Mouse (Mus musculus) olfactory bulb, adult 2 months (tissue): ENCODE results near the gene Sertad1. TPM values are rescaled to one million over a fixed set of nuclear protein-coding genes. Genes with fewer than 3 reads are reported as not detected.

Experiments used
- H3K27ac ChIP-seq: fragments of 200-500 bp; 2 replicates; pipeline ENCODE4 v1.5.1; 2012; ENCODE audit warnings: low read depth, low read length; ENCODE audit not compliant: insufficient read depth
- H3K4me1 ChIP-seq: fragments of 200-500 bp; 2 replicates; pipeline ENCODE4 v1.6.1; 2012; ENCODE audit warnings: low read length; ENCODE audit not compliant: control insufficient read depth, insufficient read depth
- H3K4me3 ChIP-seq: fragments of 200-500 bp; 2 replicates; pipeline ENCODE4 v1.5.1; 2012; ENCODE audit warnings: mild to moderate bottlenecking, low read depth, low read length, moderate library complexity; ENCODE audit not compliant: insufficient read depth
- CTCF ChIP-seq: fragments of 200-500 bp; IDR thresholded peaks from 2 replicates; pipeline ENCODE4 v1.5.1; 2012; ENCODE audit warnings: low read depth, mild to moderate bottlenecking, low read length, moderate library complexity; ENCODE audit not compliant: insufficient read depth
- POLR2A ChIP-seq: fragments of 200-500 bp; IDR thresholded peaks from 2 replicates; pipeline ENCODE4 v1.6.1; 2012; ENCODE audit warnings: mild to moderate bottlenecking, low read depth, low read length, moderate library complexity; ENCODE audit not compliant: insufficient read depth
- WGBS: fragments of 180-500 bp; shearing (Covaris S2); methylation state at CpG from one replicate; pipeline ENCODE4 v1.1.7; 2018; 5-methylcytosine and 5-hydroxymethylcytosine counted together
- polyA plus RNA-seq: library from polyadenylated mRNA; stranded (reverse); fragments of >200 nt; gene quantifications from 2 replicates; pipeline ENCODE4 v1.2.4, GENCODE M21; 2012; ENCODE audit warnings: low replicate concordance; ENCODE audit not compliant: missing spikeins, insufficient read depth, insufficient read length

Sertad1 gene
- polyA plus RNA-seq, 1 experiment: not detected

GRCm38 (mm10) chr7:27471390-27472120, 15.2 kb upstream of the Sertad1 start:
- TF ChIP-seq CTCF: no peak
- TF ChIP-seq POLR2A: no peak
- H3K4me1 ChIP-seq: no peaks in the 10 kb centered on the region
- 92% methylated on average over 11 of the region's 11 CpGs for WGBS
- H3K4me3 ChIP-seq: no peak overlapping the region
- H3K27ac ChIP-seq: no peak overlapping the region

DNA sequence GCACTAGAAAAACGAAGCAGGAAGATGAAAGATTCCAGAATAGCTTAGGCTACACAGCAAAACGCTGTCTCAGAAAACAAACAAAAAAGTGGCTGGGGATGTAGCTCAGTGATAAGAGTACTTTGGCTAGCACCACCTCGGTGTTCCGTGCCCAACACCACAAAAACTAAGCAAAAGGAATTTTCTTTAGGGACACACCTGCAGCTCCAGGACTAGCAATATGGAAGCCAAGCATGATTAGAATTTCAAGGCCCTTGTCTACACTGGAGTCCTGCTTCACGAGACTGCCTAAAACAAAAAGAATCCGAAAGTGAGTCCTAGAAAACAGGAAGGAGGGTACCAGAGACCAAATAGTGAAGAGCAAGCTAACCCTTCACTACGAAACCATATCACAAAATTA, 14.1 kb upstream of the Sertad1 start:
- WGBS: 16% methylated on average over 7 of the region's 7 CpGs

DNA sequence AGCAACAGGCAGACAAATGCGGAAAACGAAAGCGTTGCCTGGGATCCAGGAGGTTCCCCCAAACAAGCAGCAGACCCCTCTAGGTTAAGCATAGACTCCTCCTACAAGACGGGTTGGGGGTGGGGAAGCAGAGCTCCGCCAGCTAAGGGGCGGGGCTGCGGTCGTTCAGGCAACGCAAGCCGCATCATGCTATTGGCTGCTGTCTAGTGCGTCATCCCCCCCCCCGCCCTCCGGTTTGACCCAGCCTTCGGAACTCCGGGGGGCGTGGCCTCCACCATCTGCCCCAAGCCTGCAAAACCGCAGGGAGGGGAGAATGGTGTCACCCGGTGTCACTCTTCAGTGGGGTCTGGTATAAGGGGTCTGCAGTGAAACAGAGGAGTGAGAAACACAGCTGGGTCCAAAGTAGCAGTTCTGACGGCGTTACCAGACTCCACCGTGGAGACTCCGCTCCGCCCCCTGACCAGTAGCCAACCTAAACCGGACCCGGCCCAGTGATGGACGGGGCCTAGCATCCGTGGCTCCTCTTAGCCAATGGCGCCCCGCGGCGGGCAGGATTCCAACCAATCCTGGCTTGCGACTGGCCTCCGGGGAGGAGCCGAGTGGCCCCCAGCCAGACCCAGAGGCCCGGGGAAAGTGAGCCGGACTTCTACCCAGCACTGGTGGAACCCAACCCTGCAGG, 13.4 kb upstream of the Sertad1 start, which contains the start of gene Sertad3:
Gene Sertad3, plus strand, starts transcription at position 613 of the 679 bp plus-strand sequence.
- H3K4me1 ChIP-seq: no peaks in the 10 kb centered on the region
- WGBS: under 1% methylated on average over 36 of the region's 36 CpGs
- TF ChIP-seq POLR2A (peak; percentile 39; the same call in 1 of the 2 replicates), CTCF (no peak)
- H3K4me3 ChIP-seq: peak within 1 kb of the TSS; percentile 70
- H3K27ac ChIP-seq: peak within 1 kb of the TSS; percentile 61

More for the DNA sequence above, 14.1 kb upstream of the Sertad1 start:
- Histone ChIP-seq H3K27ac (0 out of 2 replicates have a peak overlapping the region, but pooled peaks have one; percentile 48), H3K4me1 (no peaks in the 10 kb centered on the region), H3K4me3 (no peak overlapping the region)
- TF ChIP-seq CTCF: no peak
- no peak for TF ChIP-seq POLR2A

GRCm38 (mm10) chr7:27473835-27474489, 12.7 kb upstream of the Sertad1 start:
- Histone ChIP-seq H3K4me3 (peak overlapping the region; percentile 70), H3K4me1 (no peaks in the 10 kb centered on the region), H3K27ac (peak overlapping the region; percentile 48)
- whole genome bisulfite sequencing: under 1% methylated on average over 34 of the region's 34 CpGs
- TF ChIP-seq CTCF (no peak), POLR2A (no peak)

DNA sequence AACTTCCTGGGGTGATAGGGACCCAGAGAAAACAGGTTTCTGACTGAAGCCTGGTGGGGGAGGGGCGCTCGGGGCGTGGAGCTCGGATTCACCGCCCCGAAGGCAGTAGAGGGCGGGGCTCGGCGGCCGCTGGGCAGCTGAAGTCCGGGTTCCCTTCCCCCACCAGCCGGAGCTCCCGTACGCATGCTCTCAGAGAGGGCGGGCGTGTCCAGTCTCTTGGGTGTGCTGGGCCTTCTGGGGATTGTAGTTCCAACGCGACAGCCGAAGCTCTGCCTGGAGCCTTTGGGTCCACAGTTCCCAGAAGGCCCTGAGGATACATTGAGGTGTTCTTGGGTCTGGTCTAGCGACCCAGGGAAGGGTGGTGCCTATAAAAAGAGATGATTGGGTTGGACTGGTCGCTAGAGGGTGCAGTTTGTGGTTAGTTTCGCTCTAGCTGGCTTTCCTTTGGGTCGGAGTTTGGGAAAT, 12.2 kb upstream of the Sertad1 start:
- TF ChIP-seq POLR2A: no peak
- TF ChIP-seq CTCF: no peak
- H3K4me3 ChIP-seq: peak overlapping the region; percentile 70
- WGBS: 1% methylated on average over 23 of the region's 23 CpGs
- peak overlapping the region; percentile 22; the same call in 1 of the 2 replicates for H3K27ac ChIP-seq
- no peaks in the 10 kb centered on the region for H3K4me1 ChIP-seq

GRCm38 (mm10) chr7:27475596-27475995, 11.1 kb upstream of the Sertad1 start:
- peaks cover under 1% of the 10 kb centered on the region for H3K4me1 ChIP-seq
- TF ChIP-seq CTCF (no peak), POLR2A (no peak)
- 96% methylated on average over 2 of the region's 2 CpGs for WGBS
- H3K4me3 ChIP-seq: no peak overlapping the region
- no peak overlapping the region for H3K27ac ChIP-seq

DNA sequence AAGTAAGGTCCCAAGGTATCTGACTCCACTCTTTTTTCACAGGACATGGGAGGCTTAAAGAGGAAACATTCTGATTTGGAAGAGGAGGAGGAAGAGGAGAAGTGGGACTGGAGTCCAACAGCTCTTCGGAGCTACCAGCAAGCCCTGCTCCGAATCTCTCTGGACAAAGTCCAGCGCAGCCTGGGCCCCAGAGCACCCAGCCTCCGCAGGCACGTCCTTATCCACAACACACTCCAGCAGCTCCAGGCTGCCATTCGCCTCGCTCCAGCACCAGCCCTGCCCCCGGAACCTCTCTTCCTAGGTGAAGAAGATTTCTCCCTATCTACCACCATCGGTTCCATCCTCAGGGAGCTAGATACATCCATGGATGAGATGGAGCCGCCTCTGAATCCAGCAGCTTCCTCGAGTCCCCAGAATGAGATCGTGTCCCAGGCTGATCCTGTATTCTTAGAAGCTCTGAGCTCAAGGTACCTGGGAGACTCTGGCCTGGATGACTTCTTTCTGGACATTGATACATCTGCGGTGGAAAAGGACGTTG, 10.5 kb upstream of the Sertad1 start:
- Histone ChIP-seq H3K27ac (no peak overlapping the region), H3K4me3 (no peak overlapping the region), H3K4me1 (peaks cover 5% of the 10 kb centered on the region)
- WGBS: 94% methylated on average over 14 of the region's 14 CpGs
- TF ChIP-seq POLR2A (no peak), CTCF (no peak)

DNA sequence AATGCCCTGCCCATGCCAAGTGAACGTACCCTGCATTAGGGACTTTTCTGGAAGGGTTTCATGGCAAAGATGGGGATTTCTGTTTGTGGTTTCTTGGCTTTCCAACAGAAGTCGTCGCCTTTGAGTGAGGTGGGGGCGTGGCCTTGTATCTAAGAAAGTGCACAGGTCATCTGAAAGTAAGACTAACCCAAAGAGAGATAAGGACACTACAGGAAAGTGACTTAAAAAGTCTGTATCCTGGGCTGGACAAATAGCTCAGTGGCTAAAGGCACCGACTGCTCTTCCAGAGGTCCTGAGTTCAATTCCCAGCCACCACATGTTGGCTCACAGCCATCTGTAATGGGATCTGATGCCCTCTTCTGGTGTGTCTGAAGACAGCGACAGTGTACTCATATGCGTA, 8.1 kb upstream of the Sertad1 start:
- 85% methylated on average over 7 of the region's 7 CpGs for WGBS
- Histone ChIP-seq H3K4me1 (peaks cover 11% of the 10 kb centered on the region), H3K27ac (no peak overlapping the region), H3K4me3 (no peak overlapping the region)
- no peak for TF ChIP-seq POLR2A
- no peak for TF ChIP-seq CTCF
